Mouse (Mus musculus): ENCODE data around the gene Tnni1. TPM values are rescaled to one million over a fixed set of nuclear protein-coding genes. Genes with fewer than 3 reads are reported as not detected.

Gene Tnni1
- polyA plus RNA-seq, 1 experiment from 2014 or later: 11.4 TPM

- no peak for TF ChIP-seq CTCF (IDR thresholded peaks at IDR 0.05; ENCODE audit: low read depth)
- H3K4me1 ChIP-seq (ENCODE audit: insufficient read depth): peaks cover 75% of the 10 kb centered on the region
- peaks cover 28% of the 10 kb centered on the region for H3K36me3 ChIP-seq (ENCODE audit: insufficient read depth)
- WGBS: 25% methylated on average over 6 of the region's 6 CpGs
- ATAC-seq (ENCODE audit: insufficient read depth): no peak
- no peaks in the 10 kb centered on the region for H3K27me3 ChIP-seq (ENCODE audit: insufficient read depth, low read length)
- peak overlapping the region; percentile 99 for H3K27ac ChIP-seq (ENCODE audit: low read depth)
- H3K4me3 ChIP-seq (ENCODE audit: low read depth, low read length): no peak overlapping the region
- H3K9ac ChIP-seq: peak overlapping the region; percentile 27; the same call in 1 of the 2 replicates
- peak; percentile 52 for DNase-seq
- peak overlapping the region; percentile 90 for H3K4me2 ChIP-seq
- H3K9me3 ChIP-seq (ENCODE audit: low read depth, low read length): no peaks in the 10 kb centered on the region
Measured at GRCm38 (mm10) chr1:135735460-135735859, 43.8 kb upstream of the Tnni1 start.

GRCm38 (mm10) chr1:135744987-135745386, 34.2 kb upstream of the Tnni1 start:
- no peak overlapping the region for H3K9ac ChIP-seq
- H3K4me2 ChIP-seq: no peak overlapping the region
- H3K4me1 ChIP-seq (ENCODE audit: insufficient read depth): peaks cover 37% of the 10 kb centered on the region
- H3K36me3 ChIP-seq (ENCODE audit: insufficient read depth): peaks cover 62% of the 10 kb centered on the region
- TF ChIP-seq CTCF (IDR thresholded peaks at IDR 0.05; ENCODE audit: low read depth): no peak
- no peak overlapping the region for H3K4me3 ChIP-seq (ENCODE audit: low read depth, low read length)
- H3K27ac ChIP-seq (ENCODE audit: low read depth): peak overlapping the region; percentile 58; the same call in 1 of the 2 replicates
- ATAC-seq (ENCODE audit: insufficient read depth) (no peak), DNase-seq (peak; percentile 53)
- no peaks in the 10 kb centered on the region for H3K27me3 ChIP-seq (ENCODE audit: insufficient read depth, low read length)
- WGBS: 74% methylated on average over 7 of the region's 7 CpGs
- no peaks in the 10 kb centered on the region for H3K9me3 ChIP-seq (ENCODE audit: low read depth, low read length)

DNA sequence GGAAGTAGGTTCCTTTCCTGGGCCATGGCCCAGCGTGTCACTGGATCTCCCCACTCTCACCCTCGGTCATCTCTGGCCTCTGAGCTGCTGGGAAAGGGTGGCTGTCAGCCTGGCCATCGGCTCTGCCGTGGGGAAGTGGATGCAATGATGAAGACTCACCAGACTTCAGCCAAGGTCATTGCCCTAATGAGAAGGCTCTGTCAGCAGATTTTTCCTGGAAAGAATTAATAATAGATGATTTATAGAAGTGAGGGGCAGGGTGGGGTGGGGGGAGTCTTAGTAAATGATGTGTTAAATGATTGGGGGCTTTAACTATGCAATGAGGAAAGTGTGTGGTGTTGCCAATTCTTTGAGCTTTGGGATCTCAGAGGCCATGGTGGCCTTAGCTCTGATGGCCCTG, 33.0 kb upstream of the Tnni1 start:
- H3K27me3 ChIP-seq (ENCODE audit: insufficient read depth, low read length): no peaks in the 10 kb centered on the region
- TF ChIP-seq CTCF (IDR thresholded peaks at IDR 0.05; ENCODE audit: low read depth): no peak
- H3K4me1 ChIP-seq (ENCODE audit: insufficient read depth): peaks cover 29% of the 10 kb centered on the region
- H3K9ac ChIP-seq: no peak overlapping the region
- peak; percentile 52 for DNase-seq
- H3K4me2 ChIP-seq: no peak overlapping the region
- peaks cover 70% of the 10 kb centered on the region for H3K36me3 ChIP-seq (ENCODE audit: insufficient read depth)
- no peak overlapping the region for H3K4me3 ChIP-seq (ENCODE audit: low read depth, low read length)
- H3K27ac ChIP-seq (ENCODE audit: low read depth): 0 out of 2 replicates have a peak overlapping the region, but pooled peaks have one; percentile 42
- no peaks in the 10 kb centered on the region for H3K9me3 ChIP-seq (ENCODE audit: low read depth, low read length)
- 41% methylated on average over 4 of the region's 4 CpGs for WGBS
- no peak for ATAC-seq (ENCODE audit: insufficient read depth)

DNA sequence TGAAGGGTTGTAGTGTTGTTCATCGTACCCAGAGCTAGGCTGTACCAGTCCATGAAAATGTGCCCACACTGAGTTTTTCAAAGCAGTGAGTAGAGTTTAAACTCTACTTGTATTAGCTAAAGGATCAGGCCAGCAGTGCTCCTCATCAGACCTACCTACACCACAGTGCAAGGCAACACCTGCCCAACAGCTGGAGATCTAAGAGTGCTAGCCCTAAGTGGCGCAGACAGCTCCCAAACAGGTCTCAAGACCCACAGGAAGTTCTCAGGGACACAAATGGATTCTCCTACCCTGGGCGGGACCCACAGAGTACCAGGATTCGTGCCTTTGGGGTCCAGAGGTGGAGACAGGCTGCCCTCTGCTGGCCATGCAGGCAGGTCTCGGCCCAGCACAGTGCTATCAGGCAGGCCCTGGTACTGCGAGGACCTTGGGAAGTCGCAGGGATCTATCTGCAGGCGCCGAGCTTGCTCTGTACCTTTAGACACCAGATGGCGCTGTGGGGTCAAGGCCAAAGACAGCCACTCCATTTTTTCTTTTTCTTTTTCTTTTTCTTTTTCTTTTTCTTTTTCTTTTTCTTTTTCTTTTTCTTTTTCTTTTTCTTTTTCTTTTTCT, 26.4 kb upstream of the Tnni1 start:
- Histone ChIP-seq H3K27ac (ENCODE audit: low read depth) (peak overlapping the region; percentile 58), H3K9me3 (ENCODE audit: low read depth, low read length) (no peaks in the 10 kb centered on the region), H3K9ac (no peak overlapping the region), H3K36me3 (ENCODE audit: insufficient read depth) (peaks cover 48% of the 10 kb centered on the region), H3K4me3 (ENCODE audit: low read depth, low read length) (no peak overlapping the region), H3K27me3 (ENCODE audit: insufficient read depth, low read length) (no peaks in the 10 kb centered on the region), H3K4me2 (no peak overlapping the region), H3K4me1 (ENCODE audit: insufficient read depth) (no peaks in the 10 kb centered on the region)
- peak; percentile 99 for TF ChIP-seq CTCF (IDR thresholded peaks at IDR 0.05; ENCODE audit: low read depth)
- DNase-seq (peak; percentile 98), ATAC-seq (ENCODE audit: insufficient read depth) (peak; percentile 98)
- WGBS: 8% methylated on average over 10 of the region's 10 CpGs

- WGBS: 50% methylated on average over 9 of the region's 9 CpGs
- Histone ChIP-seq H3K4me3 (ENCODE audit: low read depth, low read length) (no peak overlapping the region), H3K9me3 (ENCODE audit: low read depth, low read length) (no peaks in the 10 kb centered on the region), H3K4me2 (no peak overlapping the region), H3K4me1 (ENCODE audit: insufficient read depth) (no peaks in the 10 kb centered on the region), H3K27me3 (ENCODE audit: insufficient read depth, low read length) (no peaks in the 10 kb centered on the region), H3K36me3 (ENCODE audit: insufficient read depth) (peaks cover 23% of the 10 kb centered on the region), H3K9ac (no peak overlapping the region), H3K27ac (ENCODE audit: low read depth) (peak overlapping the region; percentile 50; the same call in 1 of the 2 replicates)
- no peak for TF ChIP-seq CTCF (IDR thresholded peaks at IDR 0.05; ENCODE audit: low read depth)
- DNase-seq: peak; percentile 75
- no peak for ATAC-seq (ENCODE audit: insufficient read depth)
Measured at GRCm38 (mm10) chr1:135755287-135755686, 23.9 kb upstream of the Tnni1 start.

DNA sequence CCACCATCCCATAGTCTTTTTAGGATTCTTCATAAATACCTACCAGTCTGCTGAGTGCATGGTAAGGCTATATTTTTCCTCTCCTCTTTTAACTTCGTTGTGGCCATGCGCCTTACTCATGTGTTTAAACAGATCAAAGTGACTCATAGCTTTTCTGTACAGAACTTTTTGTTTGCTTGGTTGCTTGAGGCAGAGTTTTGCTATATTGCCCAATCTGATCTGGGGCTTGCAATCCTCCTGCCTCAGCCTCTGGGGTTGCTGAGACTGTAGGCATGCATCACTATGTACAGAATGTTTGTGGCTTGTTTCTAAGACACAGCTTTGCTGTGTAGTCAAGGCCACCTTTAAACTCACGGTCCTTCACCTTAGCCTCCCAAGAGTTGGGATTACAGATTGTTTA, 23.3 kb upstream of the Tnni1 start:
- DNase-seq (no peak), ATAC-seq (ENCODE audit: insufficient read depth) (no peak)
- no peak overlapping the region for H3K4me2 ChIP-seq
- no peak for TF ChIP-seq CTCF (IDR thresholded peaks at IDR 0.05; ENCODE audit: low read depth)
- H3K9ac ChIP-seq: no peak overlapping the region
- peaks cover 17% of the 10 kb centered on the region for H3K36me3 ChIP-seq (ENCODE audit: insufficient read depth)
- WGBS: 81% methylated on average over 3 of the region's 3 CpGs
- no peaks in the 10 kb centered on the region for H3K9me3 ChIP-seq (ENCODE audit: low read depth, low read length)
- H3K27ac ChIP-seq (ENCODE audit: low read depth): peak overlapping the region; percentile 50; the same call in 1 of the 2 replicates
- no peaks in the 10 kb centered on the region for H3K4me1 ChIP-seq (ENCODE audit: insufficient read depth)
- H3K27me3 ChIP-seq (ENCODE audit: insufficient read depth, low read length): no peaks in the 10 kb centered on the region
- H3K4me3 ChIP-seq (ENCODE audit: low read depth, low read length): no peak overlapping the region

DNA sequence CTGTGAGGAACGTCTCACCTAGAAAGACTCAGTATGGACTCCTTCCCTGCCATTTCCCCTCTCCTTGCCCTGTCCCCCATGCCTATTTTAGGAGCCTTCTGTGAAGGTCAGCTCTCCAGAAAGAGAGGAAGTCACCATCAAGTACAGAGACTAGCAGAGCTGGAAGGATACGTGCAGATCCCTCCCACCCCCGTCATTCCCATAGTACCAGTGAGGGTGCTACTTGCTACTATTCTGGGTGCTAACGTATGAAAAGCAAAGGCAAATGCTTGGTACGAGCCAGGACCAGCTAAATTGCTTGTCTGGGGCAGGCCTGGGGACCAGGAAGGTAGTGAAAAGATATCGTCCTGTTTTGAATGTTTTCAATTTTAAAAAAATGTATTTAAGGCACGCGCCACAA, 21.9 kb upstream of the Tnni1 start:
- Histone ChIP-seq H3K4me1 (ENCODE audit: insufficient read depth) (no peaks in the 10 kb centered on the region), H3K27me3 (ENCODE audit: insufficient read depth, low read length) (no peaks in the 10 kb centered on the region), H3K36me3 (ENCODE audit: insufficient read depth) (peaks cover 5% of the 10 kb centered on the region; the same call in 1 of the 2 replicates), H3K27ac (ENCODE audit: low read depth) (no peak overlapping the region), H3K4me3 (ENCODE audit: low read depth, low read length) (no peak overlapping the region), H3K4me2 (no peak overlapping the region), H3K9ac (no peak overlapping the region), H3K9me3 (ENCODE audit: low read depth, low read length) (no peaks in the 10 kb centered on the region)
- DNase-seq (no peak), ATAC-seq (ENCODE audit: insufficient read depth) (no peak)
- WGBS: 60% methylated on average over 8 of the region's 8 CpGs
- no peak for TF ChIP-seq CTCF (IDR thresholded peaks at IDR 0.05; ENCODE audit: low read depth)

All from lung, embryonic 14.5 days (tissue).